ENCODE assay signal across 9 mouse cellular contexts in the genomic region with DNA sequence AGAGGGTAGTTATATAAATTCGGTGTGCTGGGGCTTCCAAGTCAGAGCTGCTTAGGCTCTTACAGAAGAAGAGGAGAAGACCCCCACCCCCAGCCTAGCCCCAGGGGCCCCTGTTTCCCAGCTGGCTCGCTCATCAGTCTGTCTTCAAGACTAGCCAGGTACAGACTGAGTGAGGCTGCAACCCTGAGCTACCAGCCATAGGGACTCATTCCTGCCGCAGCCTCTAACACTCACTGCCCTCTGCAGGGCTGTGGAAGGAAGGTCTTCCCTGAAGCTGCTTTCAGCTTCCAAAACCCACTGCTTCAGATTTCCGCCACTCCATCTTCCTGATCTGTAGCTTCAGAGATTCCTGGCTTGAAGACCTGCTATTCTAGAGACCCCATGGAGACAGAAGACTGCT. TPM values are rescaled to one million over a fixed set of nuclear protein-coding genes. Genes with fewer than 3 reads are reported as not detected.
DNase-seq lines count a peak whose midpoint lies in the region; ATAC-seq and TF ChIP-seq lines count a peak whose summit lies in the region.
"Had no signal": no experiment of that assay in that cellular context is flagged by ENCODE, and none has a peak within 500 bp of the region (broad histone marks: within the 10 kb centered on the region; RNA-seq: fewer than 3 reads in every experiment).

No protein-coding gene starts in this region.

- 22% methylated on average over 4 of the region's 4 CpGs for WGBS in forebrain, postnatal 0 days
- 22% methylated on average over 4 of the region's 4 CpGs for WGBS in forebrain, embryonic 16.5 days
- 29% methylated on average over 4 of the region's 4 CpGs for WGBS in neural tube, embryonic 15.5 days

- H3K36me3 ChIP-seq in forebrain, postnatal 0 days (ENCODE audit: insufficient read depth), result no peaks in the 10 kb centered on the region
- no peaks in the 10 kb centered on the region for H3K36me3 ChIP-seq in forebrain, embryonic 16.5 days (ENCODE audit: control insufficient read depth, insufficient read depth)
- no peaks in the 10 kb centered on the region for H3K36me3 ChIP-seq in neural tube, embryonic 15.5 days
- H3K36me3 ChIP-seq: G1E had no signal

- no peak overlapping the region for H3K4me2 ChIP-seq in forebrain, postnatal 0 days (ENCODE audit: low read depth)
- no peak overlapping the region for H3K4me2 ChIP-seq in forebrain, embryonic 16.5 days (ENCODE audit: low read length)
- no peak overlapping the region for H3K4me2 ChIP-seq in neural tube, embryonic 15.5 days

- no peak overlapping the region for H3K27ac ChIP-seq in forebrain, postnatal 0 days (ENCODE audit: low read depth, low read length)
- H3K27ac ChIP-seq in forebrain, embryonic 16.5 days (ENCODE audit: low read length), result no peak overlapping the region
- H3K27ac ChIP-seq in neural tube, embryonic 15.5 days (replicated peaks), result no peak overlapping the region

- no peak overlapping the region for H3K9ac ChIP-seq in forebrain, postnatal 0 days
- no peak overlapping the region for H3K9ac ChIP-seq in forebrain, embryonic 16.5 days (replicated peaks; ENCODE audit: low read depth, low read length)
- no peak overlapping the region for H3K9ac ChIP-seq in neural tube, embryonic 15.5 days (replicated peaks)

- peak; percentile 35 for DNase-seq in forebrain, postnatal 0 days
- DNase-seq in lung, postnatal 10 days, result peak; percentile 16
- no peak for DNase-seq in lung, postnatal 25 days (ENCODE audit: low spot score)
- peak; percentile 33 for DNase-seq in heart, postnatal 4 days
- DNase-seq in gastrocnemius, adult 8-10 months (ENCODE audit: low spot score in 2 of 2), result no peak
- DNase-seq in urinary bladder, adult 18-20 months (ENCODE audit: low spot score in 2 of 2), result no peak

- H3K4me1 ChIP-seq in forebrain, postnatal 0 days (ENCODE audit: insufficient read depth), result no peaks in the 10 kb centered on the region
- no peaks in the 10 kb centered on the region for H3K4me1 ChIP-seq in forebrain, embryonic 16.5 days (replicated peaks; ENCODE audit: control insufficient read depth, insufficient read depth, low read length)
- 0 out of 2 replicates have a peak, but pooled peaks cover 3% of the 10 kb centered on the region for H3K4me1 ChIP-seq in neural tube, embryonic 15.5 days

- ATAC-seq in forebrain, postnatal 0 days, result peak; percentile 62
- ATAC-seq in forebrain, embryonic 16.5 days, result no peak
- ATAC-seq in neural tube, embryonic 15.5 days (ENCODE audit: low FRiP score), result peak; percentile 57; the same call in 1 of the 2 replicates

- no peaks in the 10 kb centered on the region for H3K9me3 ChIP-seq in forebrain, postnatal 0 days (ENCODE audit: low read length)
- H3K9me3 ChIP-seq in forebrain, embryonic 16.5 days (ENCODE audit: control insufficient read depth, low read length), result no peaks in the 10 kb centered on the region
- H3K9me3 ChIP-seq in neural tube, embryonic 15.5 days (replicated peaks), result no peaks in the 10 kb centered on the region
- H3K9me3 ChIP-seq: G1E had no signal

- no peaks in the 10 kb centered on the region for H3K27me3 ChIP-seq in forebrain, postnatal 0 days (ENCODE audit: insufficient read depth, low read length)
- H3K27me3 ChIP-seq in forebrain, embryonic 16.5 days (replicated peaks; ENCODE audit: control insufficient read depth, insufficient read depth, low read length), result no peaks in the 10 kb centered on the region
- no peaks in the 10 kb centered on the region for H3K27me3 ChIP-seq in neural tube, embryonic 15.5 days (replicated peaks)

- peak; percentile 65 for TF ChIP-seq CTCF in forebrain, postnatal 0 days (IDR thresholded peaks at IDR 0.05; ENCODE audit: low read depth)

- no peak overlapping the region for H3K4me3 ChIP-seq in forebrain, postnatal 0 days (ENCODE audit: low read depth, low read length)
- H3K4me3 ChIP-seq in forebrain, embryonic 16.5 days (replicated peaks; ENCODE audit: low read length), result no peak overlapping the region
- no peak overlapping the region for H3K4me3 ChIP-seq in neural tube, embryonic 15.5 days (replicated peaks)

RNA-seq across cellular contexts. Expression of gene Tdrd12, which starts 35.5 kb away (rescaled TPM):
- 0.38 and 0.52 TPM in 2 replicates for total RNA-seq in forebrain, postnatal 0 days (2014; rRNA removed)
- polyA plus RNA-seq in forebrain, postnatal 0 days (2015; fragmentation: Nextera tagmentation; extraction: Ambion mirVana), result 0.30 and 0.65 TPM in 2 replicates
- polyA plus RNA-seq in forebrain, embryonic 16.5 days (2015; fragmentation: Nextera tagmentation; extraction: Ambion mirVana), result 0.60 and 0.84 TPM in 2 replicates
- total RNA-seq in heart, postnatal 4 days (2021), result 1 to 10 TPM; 1.0 to 1.3 TPM
- polyA plus RNA-seq in neural tube, embryonic 15.5 days (2015; fragmentation: Nextera tagmentation; extraction: Ambion mirVana), result 0.59 and 0.87 TPM in 2 replicates
- not detected for total RNA-seq in gastrocnemius, adult 8-10 months (2022)
- polyA plus RNA-seq: G1E had no signal

RNA-seq across cellular contexts. Expression of gene Slc7a9, which starts 53.4 kb away (rescaled TPM):
- not detected in 2 replicates for total RNA-seq in forebrain, postnatal 0 days (2014; rRNA removed)
- polyA plus RNA-seq in forebrain, postnatal 0 days (2015; fragmentation: Nextera tagmentation; extraction: Ambion mirVana), result 0.11 TPM in 1 of 2 replicates, not detected in the other
- polyA plus RNA-seq in forebrain, embryonic 16.5 days (2015; fragmentation: Nextera tagmentation; extraction: Ambion mirVana), result 0.11 TPM in 1 of 2 replicates, not detected in the other
- not detected for total RNA-seq in heart, postnatal 4 days (2021)
- polyA plus RNA-seq in neural tube, embryonic 15.5 days (2015; fragmentation: Nextera tagmentation; extraction: Ambion mirVana), result 1.3 TPM in 1 of 2 replicates, not detected in the other
- total RNA-seq in gastrocnemius, adult 8-10 months (2022), result not detected
- polyA plus RNA-seq: G1E had no signal

RNA-seq across cellular contexts. Expression of gene Nudt19, which starts 54.1 kb away (rescaled TPM):
- total RNA-seq in forebrain, postnatal 0 days (2014; rRNA removed), result 62.5 and 109 TPM in 2 replicates
- 148 and 172 TPM in 2 replicates for polyA plus RNA-seq in forebrain, postnatal 0 days (2015; fragmentation: Nextera tagmentation; extraction: Ambion mirVana)
- 111 and 123 TPM in 2 replicates for polyA plus RNA-seq in forebrain, embryonic 16.5 days (2015; fragmentation: Nextera tagmentation; extraction: Ambion mirVana)
- total RNA-seq in heart, postnatal 4 days (2021), result 10 to 100 TPM; 81.1 to 85.6 TPM
- 114 and 123 TPM in 2 replicates for polyA plus RNA-seq in neural tube, embryonic 15.5 days (2015; fragmentation: Nextera tagmentation; extraction: Ambion mirVana)
- 10 to 100 TPM; 49.2 to 61.5 (median 56.2) TPM for total RNA-seq in gastrocnemius, adult 8-10 months (2022)

Comparison
In these comparisons a context has a peak if more than half of its experiments do, and no peak if none do; other contexts are left out.
1. DNase-seq: peak in forebrain, postnatal 0 days (single experiment), lung, postnatal 10 days (single experiment) and heart, postnatal 4 days (single experiment); none in lung, postnatal 25 days (single experiment), gastrocnemius, adult 8-10 months (0 of 2) and urinary bladder, adult 18-20 months (0 of 2).